ENCODE assay signal across 12 mouse cellular contexts in genomic region chr16:64068787-64069673, GRCm38 (mm10).
A peak's percentile ranks its signal among the peaks of the same experiment; 100 is the strongest.
DNase-seq lines count a peak whose midpoint lies in the region.
"Had no signal": no experiment of that assay in that cellular context is flagged by ENCODE, and none has a peak within 500 bp of the region (broad histone marks: within the 10 kb centered on the region; RNA-seq: fewer than 3 reads in every experiment).

No protein-coding gene starts in this region.

- H3K4me1 ChIP-seq in forebrain, embryonic 10.5 days = peaks cover 28% of the 10 kb centered on the region

- H3K9me3 ChIP-seq in forebrain, embryonic 10.5 days = no peaks in the 10 kb centered on the region

- H3K4me3 ChIP-seq in forebrain, embryonic 10.5 days = no peak overlapping the region

- WGBS in forebrain, embryonic 10.5 days = 10% methylated on average over 13 of the region's 13 CpGs

- peak; percentile 6 to 18 for DNase-seq in left cerebral cortex, postnatal 25 days (ENCODE audit: low spot score in 2 of 2)
- DNase-seq in left cerebral cortex, postnatal 14 days (ENCODE audit: low spot score in 2 of 2) = no peak
- peak; percentile 84 for DNase-seq in forebrain, embryonic 10.5 days (ENCODE audit: extremely low spot score, low spot score)
- peak; percentile 66 for DNase-seq in mesoderm, embryonic 11.5 days (ENCODE audit: low read depth, low spot score)
- peak; percentile 12 for DNase-seq in right cerebral cortex, postnatal 4 days
- DNase-seq in urinary bladder, postnatal 36 days (ENCODE audit: low spot score in 2 of 2) = no peak
- DNase-seq in gastrocnemius, adult 8-10 months (ENCODE audit: low spot score in 2 of 2) = no peak
- no peak for DNase-seq in gastrocnemius, adult 18-20 months (ENCODE audit: low spot score)
- DNase-seq: adrenal gland, adult 2 months; cerebellum, postnatal 25 days; kidney, adult 18-20 months; lung, embryonic 14.5 days had no signal

- H3K36me3 ChIP-seq in forebrain, embryonic 10.5 days (replicated peaks) = no peaks in the 10 kb centered on the region

- peaks cover 9% of the 10 kb centered on the region; the same call in 1 of the 2 replicates for H3K27me3 ChIP-seq in forebrain, embryonic 10.5 days (ENCODE audit: poor library complexity, severe bottlenecking)

- intact Hi-C loops in left cerebral cortex, postnatal 25 days (cut with DNase I) = no loop called here
- intact Hi-C loops in left cerebral cortex, postnatal 14 days (cut with DNase I) = no loop called here

- H3K27ac ChIP-seq in forebrain, embryonic 10.5 days = peak overlapping the region; percentile 76

Comparison
In these comparisons a context has a peak if more than half of its experiments do, and no peak if none do; other contexts are left out.
1. DNase-seq: peak in left cerebral cortex, postnatal 25 days (2 of 2), forebrain, embryonic 10.5 days (single experiment), mesoderm, embryonic 11.5 days (single experiment) and right cerebral cortex, postnatal 4 days (single experiment); none in left cerebral cortex, postnatal 14 days (0 of 2), urinary bladder, postnatal 36 days (0 of 2), gastrocnemius, adult 8-10 months (0 of 2) and gastrocnemius, adult 18-20 months (single experiment).